Mouse (Mus musculus) kidney, embryonic 14.5 days (tissue): ENCODE results near the gene Glra1. TPM values are rescaled to one million over a fixed set of nuclear protein-coding genes. Genes with fewer than 3 reads are reported as not detected.
"Not testable (repeated sequence)": the region's sequence is repeated elsewhere in the genome, so short reads cannot be mapped to it uniquely, and the experiment has no call there.

Source experiments
- ATAC-seq: fragments of 200-750 bp; cut with Nextera tagmentation; 2 replicates; pipeline ENCODE4 v1.8.0; 2017; ENCODE audit warnings: moderate number of reproducible peaks, mild to moderate bottlenecking, moderate TSS enrichment, moderate library complexity; ENCODE audit not compliant: low FRiP score, low TSS enrichment
- H3K27ac ChIP-seq: fragments of 300-500 bp; sonication (generic); 2 replicates; pipeline ENCODE4 v1.5.1; 2014; ENCODE audit warnings: low read depth, mild to moderate bottlenecking, low read length, moderate library complexity, mixed read lengths
- H3K27me3 ChIP-seq: fragments of 300-500 bp; sonication (generic); 2 replicates; pipeline ENCODE4 v1.6.1; 2014; ENCODE audit warnings: mild to moderate bottlenecking, low read length; ENCODE audit not compliant: control insufficient read depth, insufficient read depth
- H3K36me3 ChIP-seq: fragments of 300-500 bp; sonication (generic); 2 replicates; pipeline ENCODE4 v1.6.1; 2014; ENCODE audit warnings: low read length, mixed read lengths; ENCODE audit not compliant: control insufficient read depth, insufficient read depth
- H3K4me1 ChIP-seq: fragments of 300-500 bp; sonication (generic); 2 replicates; pipeline ENCODE4 v1.6.1; 2014; ENCODE audit warnings: low read length, mixed read lengths; ENCODE audit not compliant: control insufficient read depth, insufficient read depth
- H3K4me2 ChIP-seq: fragments of 300-500 bp; sonication (generic); replicated peaks from 2 replicates; pipeline ENCODE4 v1.6.1; 2014; ENCODE audit warnings: low read depth, mild to moderate bottlenecking, low read length
- H3K4me3 ChIP-seq: fragments of 300-500 bp; sonication (generic); 2 replicates; pipeline ENCODE4 v1.5.1; 2014; ENCODE audit warnings: mild to moderate bottlenecking, low read length
- H3K9ac ChIP-seq: fragments of 300-500 bp; sonication (generic); 2 replicates; pipeline ENCODE4 v1.6.1; 2014; ENCODE audit warnings: low read depth, mild to moderate bottlenecking, low read length, moderate library complexity
- H3K9me3 ChIP-seq: fragments of 300-500 bp; sonication (generic); 2 replicates; pipeline ENCODE4 v1.6.1; 2016; ENCODE audit warnings: low read length; ENCODE audit not compliant: control insufficient read depth
- WGBS: fragments of 180-500 bp; shearing (Covaris S2); extraction: QIAGEN DNeasy Blood & Tissue Kit; methylation state at CpG from one replicate; pipeline ENCODE4 v1.1.7; 2014; 5-methylcytosine and 5-hydroxymethylcytosine counted together
- polyA plus RNA-seq: library from polyadenylated mRNA; unstranded; fragments of >200 nt; fragmentation: Nextera tagmentation; extraction: Ambion mirVana; gene quantifications from 2 replicates; pipeline ENCODE4 v1.2.1, GENCODE M21; 2014

The Glra1 gene
- polyA plus RNA-seq: not detected in 2 replicates

- under 1% methylated on average over 36 of the region's 36 CpGs for WGBS
- H3K36me3 ChIP-seq: no peaks in the 10 kb centered on the region
- H3K9ac ChIP-seq: no peak within 1 kb of the TSS
- peak; percentile 85 for ATAC-seq
- H3K4me2 ChIP-seq: no peak within 1 kb of the TSS
- H3K27ac ChIP-seq: no peak within 1 kb of the TSS
- H3K4me3 ChIP-seq: no peak within 1 kb of the TSS
- no peaks in the 10 kb centered on the region for H3K4me1 ChIP-seq
- no peaks in the 10 kb centered on the region for H3K9me3 ChIP-seq
- H3K27me3 ChIP-seq: peaks cover 17% of the 10 kb centered on the region; the same call in 1 of the 2 replicates
Measured at GRCm38 (mm10) chr11:55607808-55608523, at the start of gene Glra1. Glra1 (minus strand) TSS chr11:55608198.

GRCm38 (mm10) chr11:55636961-55637360 lies 29.0 kb upstream of the Glra1 start:
- H3K4me1 ChIP-seq: no peaks in the 10 kb centered on the region
- no peak for ATAC-seq

GRCm38 (mm10) chr11:55633901-55634300 lies 25.9 kb upstream of the Glra1 start:
- ATAC-seq: no peak
- Histone ChIP-seq H3K9me3 (no peaks in the 10 kb centered on the region), H3K4me1 (no peaks in the 10 kb centered on the region), H3K36me3 (no peaks in the 10 kb centered on the region), H3K27ac (no peak overlapping the region), H3K27me3 (no peaks in the 10 kb centered on the region), H3K4me2 (no peak overlapping the region), H3K9ac (no peak overlapping the region), H3K4me3 (no peak overlapping the region)

More at GRCm38 (mm10) chr11:55636961-55637360, 29.0 kb upstream of the Glra1 start:
- Histone ChIP-seq H3K4me3 (no peak overlapping the region), H3K9me3 (no peaks in the 10 kb centered on the region), H3K27ac (no peak overlapping the region), H3K9ac (no peak overlapping the region), H3K4me2 (no peak overlapping the region), H3K36me3 (no peaks in the 10 kb centered on the region), H3K27me3 (no peaks in the 10 kb centered on the region)
- 41% methylated on average over 4 of the region's 4 CpGs for WGBS

GRCm38 (mm10) chr11:55614631-55615030 lies 6.6 kb upstream of the Glra1 start:
- not testable (repeated sequence) for H3K36me3 ChIP-seq, H3K4me3 ChIP-seq, H3K9me3 ChIP-seq, H3K27ac ChIP-seq, ATAC-seq, H3K4me2 ChIP-seq, H3K27me3 ChIP-seq, H3K4me1 ChIP-seq, H3K9ac ChIP-seq
- whole genome bisulfite sequencing: 64% methylated on average over 8 of the region's 8 CpGs

- no peak overlapping the region for H3K4me2 ChIP-seq
- ATAC-seq: no peak
Measured at GRCm38 (mm10) chr11:55608524-55608920, 524 bp upstream of the Glra1 start.

GRCm38 (mm10) chr11:55607066-55607807 lies 761 bp downstream of the Glra1 start:
- 5% methylated on average over 26 of the region's 26 CpGs for WGBS
- H3K4me2 ChIP-seq: no peak overlapping the region
- H3K9me3 ChIP-seq: no peaks in the 10 kb centered on the region
- peak; percentile 39; the same call in 1 of the 2 replicates for ATAC-seq
- H3K9ac ChIP-seq: no peak overlapping the region
- no peaks in the 10 kb centered on the region for H3K36me3 ChIP-seq
- H3K27me3 ChIP-seq: peaks cover 17% of the 10 kb centered on the region; the same call in 1 of the 2 replicates
- H3K4me3 ChIP-seq: no peak overlapping the region
- no peak overlapping the region for H3K27ac ChIP-seq
- H3K4me1 ChIP-seq: no peaks in the 10 kb centered on the region

More at GRCm38 (mm10) chr11:55608524-55608920, 524 bp upstream of the Glra1 start:
- H3K27ac ChIP-seq: no peak overlapping the region
- H3K36me3 ChIP-seq: no peaks in the 10 kb centered on the region
- no peaks in the 10 kb centered on the region for H3K9me3 ChIP-seq
- H3K4me1 ChIP-seq: no peaks in the 10 kb centered on the region
- peaks cover 17% of the 10 kb centered on the region; the same call in 1 of the 2 replicates for H3K27me3 ChIP-seq
- H3K9ac ChIP-seq: no peak overlapping the region
- no peak overlapping the region for H3K4me3 ChIP-seq
- 1% methylated on average over 12 of the region's 12 CpGs for WGBS

- Histone ChIP-seq H3K27me3 (no peaks in the 10 kb centered on the region), H3K9me3 (no peaks in the 10 kb centered on the region), H3K27ac (no peak overlapping the region), H3K9ac (no peak overlapping the region), H3K4me2 (no peak overlapping the region), H3K36me3 (no peaks in the 10 kb centered on the region), H3K4me3 (no peak overlapping the region), H3K4me1 (no peaks in the 10 kb centered on the region)
- ATAC-seq: no peak
- WGBS: 8% methylated on average over 11 of the region's 11 CpGs
Measured at GRCm38 (mm10) chr11:55601447-55602065, 6.4 kb downstream of the Glra1 start.

- Histone ChIP-seq H3K27me3 (no peaks in the 10 kb centered on the region), H3K4me1 (no peaks in the 10 kb centered on the region), H3K9me3 (no peaks in the 10 kb centered on the region), H3K36me3 (no peaks in the 10 kb centered on the region), H3K27ac (no peak overlapping the region), H3K9ac (no peak overlapping the region), H3K4me2 (no peak overlapping the region), H3K4me3 (no peak overlapping the region)
- ATAC-seq: no peak
- WGBS: 88% methylated on average over 1 of the region's 1 CpGs
Measured at GRCm38 (mm10) chr11:55595726-55596125, 12.3 kb downstream of the Glra1 start.

GRCm38 (mm10) chr11:55594411-55594810 lies 13.6 kb downstream of the Glra1 start:
- WGBS: 85% methylated on average over 3 of the region's 3 CpGs
- Histone ChIP-seq H3K4me2 (no peak overlapping the region), H3K36me3 (no peaks in the 10 kb centered on the region), H3K9ac (no peak overlapping the region), H3K4me3 (no peak overlapping the region), H3K9me3 (no peaks in the 10 kb centered on the region), H3K27ac (no peak overlapping the region), H3K4me1 (no peaks in the 10 kb centered on the region), H3K27me3 (no peaks in the 10 kb centered on the region)
- no peak for ATAC-seq
